Mouse (Mus musculus): ENCODE measurements at regions not wholly inside any gene's neighbourhood (a gene's known extent, or its start where the extent isn't known, plus 50 kb on each side); places are given as distances from the start of the nearest gene placed in this dataset.

DNA sequence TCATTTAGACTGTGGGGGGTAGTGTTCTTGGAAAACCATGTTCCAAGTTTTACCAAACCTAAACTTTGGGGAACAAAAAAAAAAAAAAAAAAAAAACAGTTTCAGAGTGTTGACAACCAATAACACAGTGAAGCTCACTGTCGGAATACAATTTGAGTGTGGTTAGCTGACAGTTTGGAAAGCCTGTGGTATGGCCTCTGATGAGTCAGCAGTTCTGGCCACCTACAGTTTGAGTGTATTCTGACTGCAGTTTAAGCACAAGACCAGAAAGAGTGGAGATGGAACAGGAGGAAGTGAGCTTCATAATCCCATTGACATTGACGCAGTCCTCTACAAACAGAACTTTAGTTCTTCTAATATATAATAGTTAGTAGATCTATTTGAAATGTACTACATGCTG, 303.0 kb downstream of the Inhba start:
- in situ Hi-C loops (cut with MboI; ENCODE audit: unreplicated experiment in 2 of 2), result no loop called here

DNA sequence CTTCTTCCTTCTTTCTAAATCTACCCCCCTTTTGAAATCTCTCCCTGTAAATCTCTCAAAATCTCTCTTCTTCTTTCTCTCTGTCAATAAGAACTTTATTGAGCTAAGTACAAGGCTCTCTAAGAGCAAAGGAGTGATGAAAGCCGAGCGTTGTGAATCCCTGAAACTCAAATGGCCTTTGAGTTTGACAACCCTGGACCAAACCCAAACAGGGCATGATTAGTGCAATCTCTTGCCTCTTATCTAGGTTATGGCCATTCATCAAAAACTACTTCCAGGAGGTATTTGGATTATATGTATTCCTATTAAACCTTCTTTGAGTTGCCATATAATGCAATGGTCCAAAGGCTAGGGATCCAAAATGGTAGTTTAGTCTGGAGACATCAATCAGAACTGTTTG, 304.0 kb downstream of the Inhba start:
- in situ Hi-C loops (cut with MboI; ENCODE audit: unreplicated experiment in 2 of 2), result no loop called here

DNA sequence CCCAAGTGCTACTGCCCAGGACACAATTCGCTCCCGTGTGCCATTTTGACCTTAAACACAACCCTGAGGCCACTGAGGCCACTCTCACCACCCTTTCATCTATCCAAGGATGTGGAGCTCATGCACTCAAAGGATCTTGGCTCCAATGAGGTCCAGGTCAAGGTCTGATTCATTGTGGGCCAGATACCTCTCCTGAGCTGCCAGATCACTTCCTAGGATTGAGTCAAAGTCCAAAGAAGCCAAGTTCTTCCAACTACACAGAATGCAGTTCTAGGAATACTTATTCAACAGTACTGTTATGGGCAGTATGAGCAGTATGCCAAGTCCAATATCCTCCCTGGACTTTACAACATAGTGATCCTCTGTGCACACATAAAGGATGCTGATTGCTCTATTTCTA, 304.9 kb downstream of the Inhba start:
- in situ Hi-C loops (cut with MboI; ENCODE audit: unreplicated experiment in 2 of 2), result no loop called here

DNA sequence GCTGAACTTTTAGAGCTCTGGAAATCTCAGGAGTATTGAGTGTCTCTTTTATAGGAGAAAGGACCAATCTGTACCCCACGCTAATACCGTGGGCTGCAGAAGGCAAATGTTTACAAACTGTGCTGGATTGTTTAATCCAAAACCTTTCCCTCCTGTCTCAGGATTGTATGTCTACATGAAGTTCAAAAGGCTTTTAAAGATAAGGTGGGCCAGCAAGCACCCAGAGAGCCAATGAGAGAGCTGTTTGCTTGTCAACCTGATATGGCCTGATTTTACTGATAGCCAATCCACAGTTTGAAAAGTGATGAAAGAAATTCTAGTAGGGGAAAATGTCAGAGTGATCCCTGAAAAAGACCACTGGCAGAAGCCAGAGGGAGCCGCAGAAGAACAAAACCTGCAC, 305.8 kb downstream of the Inhba start:
- in situ Hi-C loops (cut with MboI; ENCODE audit: unreplicated experiment in 2 of 2), result no loop called here

DNA sequence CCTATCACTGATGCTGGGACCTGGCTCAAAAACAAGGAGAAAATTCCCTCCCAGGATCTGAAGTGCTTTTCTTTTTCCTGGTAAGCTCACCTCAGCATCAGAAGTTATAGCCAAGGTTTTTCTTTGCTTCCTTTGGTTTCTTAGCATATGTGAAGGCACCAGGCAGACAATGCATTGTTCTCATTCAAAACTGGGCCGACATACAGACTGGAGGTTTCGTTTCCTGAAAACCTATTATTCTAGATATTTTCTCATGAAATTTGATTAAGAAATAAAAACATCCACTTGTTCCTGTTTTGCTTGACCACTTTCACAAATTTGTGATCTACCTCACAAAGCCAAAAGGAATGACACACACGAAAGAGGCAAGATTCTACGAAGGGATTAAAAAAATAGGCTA, 308.7 kb downstream of the Inhba start:
- in situ Hi-C loops (cut with MboI; ENCODE audit: unreplicated experiment in 2 of 2), result no loop called here

DNA sequence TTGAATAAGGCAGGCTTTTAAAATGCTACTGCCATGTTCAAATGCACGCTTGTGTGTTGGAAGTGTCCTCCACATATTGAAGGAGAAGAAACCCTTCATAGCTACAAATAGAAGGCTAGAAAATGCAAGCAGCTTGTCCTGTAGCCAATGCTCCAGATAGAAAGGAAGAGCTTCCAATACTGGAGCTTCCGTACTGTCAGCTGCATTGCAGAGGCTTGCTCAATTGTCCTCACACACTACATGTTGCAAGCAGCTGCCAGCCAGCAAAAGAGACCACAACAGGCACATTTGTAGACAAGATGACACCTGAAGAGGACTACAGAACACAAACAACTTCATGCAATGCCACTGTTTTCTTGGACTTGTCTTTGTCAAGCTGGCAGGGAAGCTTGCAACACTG, 314.0 kb downstream of the Inhba start:
- in situ Hi-C loops (cut with MboI; ENCODE audit: unreplicated experiment in 2 of 2), result no loop called here

DNA sequence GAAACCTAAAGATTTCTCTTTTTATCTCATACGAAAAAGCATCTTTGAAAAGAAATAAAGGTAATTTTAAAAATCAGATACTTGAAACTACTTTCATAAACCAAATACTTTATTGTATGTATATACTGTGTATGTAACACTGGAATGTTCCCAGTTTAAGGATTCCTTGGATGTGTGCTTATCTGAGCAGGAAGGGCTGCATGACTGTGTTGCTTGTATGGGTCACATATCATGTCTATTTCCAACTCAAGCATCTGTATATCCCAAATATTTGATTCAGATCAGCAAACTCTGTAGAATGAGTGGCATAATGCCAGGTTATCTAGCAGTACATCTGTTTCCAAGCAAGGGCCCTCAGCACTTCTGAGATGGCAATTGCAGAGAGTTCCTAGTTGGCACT, 330.1 kb downstream of the Inhba start:
- in situ Hi-C loops (cut with MboI; ENCODE audit: unreplicated experiment in 2 of 2), result no loop called here

DNA sequence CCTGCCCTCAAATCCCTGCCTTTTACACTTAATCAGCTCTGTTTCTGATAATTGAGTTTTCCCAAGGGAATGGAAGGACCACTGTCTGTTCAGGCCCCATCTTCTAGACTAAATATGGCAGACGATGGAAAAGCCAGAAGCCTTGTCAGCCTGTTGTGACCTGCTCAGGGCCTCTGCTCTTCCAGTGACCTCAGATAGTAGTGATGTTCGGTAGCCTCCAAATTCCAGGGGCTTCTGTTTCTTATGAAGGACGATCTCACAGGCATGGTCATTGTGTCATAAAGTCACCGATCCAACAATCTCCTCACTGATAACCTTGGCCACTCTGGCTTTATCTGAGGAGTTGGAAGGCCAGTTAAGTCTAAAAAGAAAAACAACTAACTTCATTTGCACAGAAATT, 330.5 kb downstream of the Inhba start:
- in situ Hi-C loops (cut with MboI; ENCODE audit: unreplicated experiment in 2 of 2), result no loop called here

DNA sequence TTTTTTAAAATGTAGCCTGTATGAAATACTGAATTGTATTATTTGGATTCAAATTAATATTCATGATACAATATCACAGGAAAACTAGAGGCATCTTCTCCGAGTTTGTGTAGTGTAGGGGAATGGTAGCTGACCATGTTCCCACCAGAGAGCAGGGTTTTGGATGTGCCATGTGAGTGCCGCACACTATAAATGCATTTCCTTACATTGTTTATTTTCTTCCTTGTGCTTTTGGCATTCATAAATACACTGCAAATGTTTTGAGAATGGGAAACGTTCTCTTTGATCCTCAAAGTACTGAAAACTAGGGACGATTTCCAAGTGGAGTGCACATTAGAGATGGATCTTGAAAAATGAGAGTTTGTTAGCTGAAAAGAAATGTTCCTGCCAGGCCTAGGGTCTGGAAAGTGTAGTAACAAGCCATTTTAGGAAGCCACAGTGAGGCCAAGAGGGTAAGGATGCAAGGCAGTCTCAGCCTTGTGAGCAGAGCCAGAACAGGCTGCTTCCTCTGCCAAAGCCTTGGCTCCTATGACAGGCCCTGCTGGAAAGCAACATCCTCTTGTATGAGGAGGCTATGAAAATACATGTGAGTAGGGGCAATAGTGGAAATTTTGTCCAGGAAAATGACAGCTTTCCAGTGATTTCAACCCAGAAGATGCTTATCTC, 331.8 kb downstream of the Inhba start:
- in situ Hi-C loops (cut with MboI; ENCODE audit: unreplicated experiment in 2 of 2), result no loop called here

DNA sequence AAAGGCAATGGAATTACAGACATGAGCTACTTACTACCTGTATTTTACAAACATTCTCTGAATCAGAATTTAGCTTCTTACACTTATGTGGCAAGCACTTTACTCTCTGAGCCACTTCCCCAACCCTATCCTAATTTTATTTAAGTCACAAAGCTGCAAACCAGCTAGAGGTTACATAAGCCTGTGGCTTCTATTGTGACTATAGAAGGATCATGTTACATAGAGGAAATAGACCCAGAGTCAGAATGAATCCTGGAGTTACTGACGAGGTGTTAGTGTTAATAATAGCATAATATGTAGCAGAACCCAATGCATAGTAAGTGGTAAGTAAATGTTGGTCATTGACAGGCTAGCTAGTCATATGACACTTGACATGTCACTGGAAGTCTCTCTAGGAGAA, 337.7 kb downstream of the Inhba start:
- in situ Hi-C loops (cut with MboI; ENCODE audit: unreplicated experiment in 2 of 2), result no loop called here

DNA sequence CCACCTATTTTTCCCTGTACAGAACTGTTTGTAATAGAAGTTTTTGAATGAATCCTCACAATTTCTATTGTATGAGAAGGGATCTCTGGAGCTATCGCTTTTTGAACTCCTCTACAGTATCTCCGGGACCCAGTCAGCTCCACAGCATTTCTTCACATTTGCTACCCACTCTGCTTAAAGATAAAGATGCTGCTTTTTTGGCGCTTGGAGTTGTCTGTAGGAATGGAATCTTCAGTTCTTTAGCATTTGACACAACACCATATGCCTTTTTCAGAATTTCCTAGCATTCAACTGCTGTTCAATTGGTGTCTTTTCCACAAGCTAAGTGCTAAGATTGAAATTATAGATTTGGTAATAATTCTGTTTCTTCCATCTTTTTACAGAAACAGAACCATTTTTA, 338.4 kb downstream of the Inhba start:
- in situ Hi-C loops (cut with MboI; ENCODE audit: unreplicated experiment in 2 of 2), result no loop called here

DNA sequence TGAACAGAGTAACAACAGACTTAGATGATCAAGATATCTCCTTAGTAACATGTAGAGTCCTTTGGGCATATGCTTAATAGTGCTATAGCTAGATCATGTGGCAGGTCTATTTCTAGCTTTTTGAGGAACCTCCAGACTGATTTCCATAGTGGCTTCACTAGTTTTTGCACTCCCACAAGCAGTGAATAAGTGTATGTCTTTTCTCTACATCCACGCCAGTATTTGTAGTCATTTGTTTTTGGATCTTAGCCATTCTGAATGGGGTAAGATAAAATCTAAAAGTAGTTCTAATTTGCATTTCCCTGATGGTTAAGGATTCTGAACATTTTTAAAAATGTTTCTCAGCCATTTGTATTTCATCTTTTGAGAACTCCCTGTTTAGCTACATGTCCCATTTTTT, 343.7 kb downstream of the Inhba start:
- in situ Hi-C loops (cut with MboI; ENCODE audit: unreplicated experiment in 2 of 2), result no loop called here

DNA sequence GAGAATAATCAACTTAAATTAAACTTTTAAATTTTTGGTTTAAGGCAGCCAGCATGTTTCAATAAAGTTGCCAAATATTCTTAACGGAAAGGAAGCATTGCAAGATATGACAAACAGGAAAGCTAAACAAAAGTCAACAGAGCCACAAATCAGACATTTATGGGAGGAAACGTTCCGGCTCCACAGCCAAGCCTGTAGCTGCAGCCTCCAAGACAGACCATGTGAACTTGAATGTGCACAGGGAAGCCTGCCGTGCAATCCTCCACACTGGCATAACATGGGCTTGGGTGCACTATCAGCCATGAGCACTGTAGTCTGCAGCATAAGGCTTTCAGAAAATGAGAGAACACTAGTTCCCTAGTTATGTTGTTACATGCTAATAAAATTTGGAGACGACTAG, 367.8 kb downstream of the Inhba start:
- in situ Hi-C loops (cut with MboI; ENCODE audit: unreplicated experiment in 2 of 2), result no loop called here

DNA sequence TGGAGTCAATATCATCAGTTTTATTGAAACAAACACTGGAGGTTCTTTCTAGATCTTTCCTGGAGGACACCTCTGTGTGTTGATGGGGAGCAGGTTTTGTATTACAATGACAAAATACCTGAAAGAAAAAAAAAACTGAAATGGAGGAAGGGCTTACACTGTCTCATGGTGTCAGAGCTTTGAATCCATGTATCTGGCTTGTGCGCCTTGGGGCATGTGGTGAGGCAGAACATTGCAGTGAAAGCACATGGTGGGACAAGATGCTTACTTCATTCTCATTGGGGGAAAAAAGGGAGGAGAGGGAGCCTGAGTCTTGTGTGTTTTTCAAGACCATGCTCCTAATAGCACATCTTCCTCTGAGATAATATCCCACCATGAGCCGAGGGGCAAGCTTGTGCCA, 368.3 kb downstream of the Inhba start:
- in situ Hi-C loops (cut with MboI; ENCODE audit: unreplicated experiment in 2 of 2), result no loop called here

DNA sequence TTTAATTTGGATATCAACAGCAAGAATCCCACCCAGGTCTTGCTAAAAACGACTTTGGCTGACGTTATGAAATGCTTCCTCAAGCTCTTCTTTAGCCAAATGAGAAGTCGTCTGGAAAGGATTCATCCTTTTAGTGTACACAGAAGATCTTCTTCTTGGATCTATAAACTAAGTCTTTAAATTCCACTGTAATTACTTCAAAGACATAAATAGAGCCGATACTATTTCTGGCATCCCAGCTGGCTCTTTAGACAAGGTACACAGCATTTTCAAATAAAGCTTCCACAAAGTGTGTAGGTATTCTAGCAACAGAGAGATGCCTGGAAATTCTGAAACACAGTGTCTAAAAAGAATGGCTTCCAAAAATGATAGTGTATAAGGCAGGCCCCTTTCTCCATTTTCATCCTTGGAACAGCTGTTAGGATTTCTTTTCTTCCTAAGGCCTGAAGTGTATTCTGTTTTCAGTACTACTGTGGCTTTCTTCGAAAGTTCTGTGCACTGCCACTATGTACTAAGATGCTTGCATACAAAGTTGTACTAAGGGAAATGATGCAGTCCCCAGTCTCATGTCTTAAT, 371.4 kb downstream of the Inhba start:
- in situ Hi-C loops (cut with MboI; ENCODE audit: unreplicated experiment in 2 of 2), result no loop called here

DNA sequence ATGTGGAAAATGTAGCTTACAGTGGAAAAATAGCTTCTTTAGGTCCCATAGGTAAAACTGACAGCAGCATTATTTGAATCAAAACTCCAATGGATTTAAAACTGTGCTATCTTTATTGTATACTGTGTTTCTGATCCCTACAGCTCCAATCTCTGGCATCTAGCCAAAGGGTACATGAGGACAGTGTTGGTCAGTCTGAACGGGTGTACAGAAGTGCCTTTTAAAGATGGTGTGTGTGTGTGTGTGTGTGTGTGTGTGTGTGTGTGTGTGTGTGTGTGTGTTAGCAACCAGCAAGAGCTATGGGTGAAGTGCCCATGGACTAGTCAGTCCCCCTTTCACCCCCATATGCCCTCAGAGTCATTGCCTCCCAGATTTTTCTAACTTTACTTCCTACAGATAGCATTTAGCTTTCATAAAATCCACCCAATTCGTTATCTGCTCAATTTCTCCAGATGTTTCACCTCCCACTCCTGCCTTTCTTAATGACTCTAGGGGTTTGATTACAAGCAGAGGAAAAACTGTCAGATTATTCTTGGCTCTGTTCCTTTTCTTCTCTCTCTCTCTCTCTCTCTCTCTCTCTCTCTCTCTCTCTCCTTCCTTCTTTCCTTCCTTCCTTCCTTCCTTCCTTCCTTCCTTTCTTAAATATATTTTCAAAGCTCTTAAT, 404.8 kb downstream of the Inhba start:
- in situ Hi-C loops (cut with MboI; ENCODE audit: unreplicated experiment in 2 of 2), result no loop called here

DNA sequence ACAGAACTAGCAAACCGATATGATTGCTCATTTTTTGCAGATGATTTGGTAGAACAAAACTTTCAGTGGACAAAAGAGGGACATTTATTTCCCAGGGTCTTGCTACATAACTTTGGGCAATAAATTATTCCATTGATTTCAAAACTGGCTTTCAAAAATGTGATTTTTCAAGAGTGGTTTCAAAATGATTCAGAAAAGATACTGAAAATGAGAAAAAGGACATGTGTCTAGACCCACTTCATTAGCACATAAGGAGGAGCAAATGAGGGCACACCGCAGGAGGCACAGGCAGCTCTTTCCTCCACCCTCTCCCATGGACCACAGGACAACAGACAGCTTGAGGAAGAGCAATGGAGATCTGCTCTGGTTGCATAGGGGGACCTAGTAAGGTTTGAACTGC, 412.5 kb downstream of the Inhba start:
- in situ Hi-C loops (cut with MboI; ENCODE audit: unreplicated experiment in 2 of 2), result no loop called here

DNA sequence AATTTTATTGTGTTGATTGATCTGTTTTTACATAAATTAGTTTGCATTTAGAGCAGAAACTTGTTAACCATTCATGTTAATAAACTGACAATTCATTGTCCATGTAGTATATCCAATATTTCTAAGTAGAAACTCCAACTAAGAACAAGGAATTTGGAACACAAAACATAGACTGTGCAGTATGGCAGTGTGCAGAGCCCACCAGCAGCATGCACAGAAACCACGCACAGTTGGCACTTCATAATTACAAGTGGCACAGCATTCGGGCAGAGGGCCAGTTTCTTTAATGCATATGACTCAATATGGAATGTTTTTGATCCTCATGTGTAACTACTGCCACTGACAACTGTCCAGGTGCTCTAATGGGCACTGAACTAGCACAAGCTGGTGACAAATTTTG, 423.8 kb downstream of the Inhba start:
- in situ Hi-C loops (cut with MboI; ENCODE audit: unreplicated experiment in 2 of 2), result no loop called here

DNA sequence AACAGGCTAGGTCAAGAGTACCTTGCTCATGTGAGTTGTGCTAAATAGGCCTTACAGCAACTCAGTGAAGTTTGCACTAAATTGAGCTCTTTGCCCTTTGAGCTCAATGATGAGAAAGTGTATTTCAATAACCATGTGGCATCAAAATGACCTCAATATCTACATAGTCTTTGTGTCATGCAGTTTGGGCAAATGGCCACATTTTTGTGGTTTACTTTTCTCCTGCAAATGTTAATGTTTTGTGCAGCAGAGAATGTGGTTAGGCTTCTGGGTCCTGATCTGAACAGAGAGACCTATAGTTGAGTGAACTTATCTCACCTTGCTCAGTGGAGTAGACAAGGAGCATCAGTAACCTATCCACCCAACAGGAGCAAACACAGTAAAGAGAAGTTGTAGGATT, 441.6 kb downstream of the Inhba start:
- in situ Hi-C loops (cut with MboI; ENCODE audit: unreplicated experiment in 2 of 2), result no loop called here

DNA sequence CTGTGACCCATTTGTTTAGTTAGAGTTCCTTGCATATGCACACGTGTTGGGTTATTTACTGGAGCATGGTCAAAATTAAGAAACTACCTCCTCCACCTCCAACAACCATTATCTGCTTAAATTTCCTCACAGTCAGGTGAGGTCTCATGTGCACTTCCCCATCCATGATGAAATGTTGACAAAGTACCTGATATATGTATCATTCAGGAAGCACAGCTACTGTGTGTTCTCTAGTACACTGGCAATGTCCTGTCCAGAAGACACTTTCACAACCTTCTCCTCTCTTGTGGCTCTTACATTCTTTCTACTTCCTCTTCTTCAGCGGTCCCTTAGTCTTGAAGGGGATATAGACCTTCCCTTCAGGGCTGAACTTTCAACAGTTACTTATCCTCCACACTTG, 448.1 kb downstream of the Inhba start:
- in situ Hi-C loops (cut with MboI; ENCODE audit: unreplicated experiment in 2 of 2), result no loop called here

DNA sequence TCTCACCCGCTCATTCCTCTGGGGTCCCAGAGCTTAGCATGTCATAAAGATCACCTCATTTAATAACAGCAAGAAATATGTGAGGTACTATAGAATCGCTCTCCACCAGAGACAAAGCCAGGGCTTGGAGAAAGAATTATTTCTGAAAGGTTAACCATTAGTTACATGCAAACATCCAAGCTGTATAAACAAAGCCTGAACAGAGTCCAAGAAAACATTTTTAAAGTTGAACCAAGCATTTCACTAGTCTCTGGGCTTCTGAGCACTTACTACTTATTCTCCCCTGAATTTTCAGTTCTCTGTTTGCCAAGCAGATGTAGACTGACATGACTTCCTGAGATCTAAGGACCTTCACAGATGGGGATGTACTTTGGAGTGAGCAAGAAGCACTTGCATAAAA, 450.0 kb downstream of the Inhba start:
- in situ Hi-C loops (cut with MboI; ENCODE audit: unreplicated experiment in 2 of 2), result no loop called here

DNA sequence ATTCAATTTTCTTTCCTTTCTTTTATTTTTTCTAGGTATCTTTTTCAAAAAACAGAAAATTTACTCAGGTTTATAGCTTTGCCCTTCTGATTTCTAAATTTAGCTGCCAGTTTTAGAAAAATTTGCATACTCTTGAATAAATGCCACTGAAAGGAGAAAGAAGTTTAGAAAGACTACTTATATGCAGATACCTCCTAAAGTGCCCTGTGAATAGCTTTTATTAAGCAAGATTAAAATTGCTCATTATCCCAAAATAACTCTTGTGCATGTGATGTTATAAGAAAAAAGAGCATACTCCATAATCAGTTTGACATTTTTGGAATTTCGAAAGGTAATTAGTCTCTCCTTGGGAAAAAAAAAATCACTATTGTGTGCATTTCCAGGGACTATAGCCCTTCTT, 453.2 kb downstream of the Inhba start:
- in situ Hi-C loops (cut with MboI; ENCODE audit: unreplicated experiment in 2 of 2), result no loop called here

All from v-Abl transformed pro-B cells (cell line).